Comparison of ENCODE assay signal across 33 mouse cellular contexts in genomic region chr7:123981435-123981834, GRCm38 (mm10). TPM values are rescaled to one million over a fixed set of nuclear protein-coding genes. Genes with fewer than 3 reads are reported as not detected.
A peak's percentile ranks its signal among the peaks of the same experiment; 100 is the strongest.
DNase-seq lines count a peak whose midpoint lies in the region; ATAC-seq and TF ChIP-seq lines count a peak whose summit lies in the region.
"Had no signal": no experiment of that assay in that cellular context is flagged by ENCODE, and none has a peak within 500 bp of the region (broad histone marks: within the 10 kb centered on the region; RNA-seq: fewer than 3 reads in every experiment).

No protein-coding gene starts in this region.

- no peak for ATAC-seq in hindbrain, embryonic 12.5 days (ENCODE audit: low FRiP score)
- no peak for ATAC-seq in neural tube, embryonic 13.5 days (ENCODE audit: low read depth)
- no peak for ATAC-seq in hindbrain, postnatal 0 days
- ATAC-seq in neural tube, embryonic 15.5 days (ENCODE audit: low FRiP score), result no peak
- ATAC-seq: CD4-positive, CD25-positive, alpha-beta regulatory T cell, adult 4 months; intestine, embryonic 15.5 days had no signal

- 31% methylated on average over 7 of the region's 7 CpGs for WGBS in hindbrain, embryonic 12.5 days
- WGBS in hindbrain, embryonic 10.5 days, result 34% methylated on average over 7 of the region's 7 CpGs
- 21% methylated on average over 7 of the region's 7 CpGs for WGBS in neural tube, embryonic 13.5 days
- WGBS in hindbrain, postnatal 0 days, result 11% methylated on average over 7 of the region's 7 CpGs
- WGBS in neural tube, embryonic 15.5 days, result 20% methylated on average over 7 of the region's 7 CpGs

- no peak overlapping the region for H3K4me3 ChIP-seq in hindbrain, embryonic 12.5 days
- H3K4me3 ChIP-seq in hindbrain, embryonic 10.5 days, result no peak overlapping the region
- no peak overlapping the region for H3K4me3 ChIP-seq in neural tube, embryonic 13.5 days
- H3K4me3 ChIP-seq in hindbrain, postnatal 0 days (ENCODE audit: low read length), result peak overlapping the region; percentile 71
- peak overlapping the region; percentile 68 for H3K4me3 ChIP-seq in neural tube, embryonic 15.5 days (replicated peaks)
- no peak overlapping the region for H3K4me3 ChIP-seq in gastrocnemius, adult 2 months
- H3K4me3 ChIP-seq: erythroblast, embryonic 14.5 days had no signal

- no peaks in the 10 kb centered on the region for H3K9me3 ChIP-seq in hindbrain, embryonic 12.5 days (replicated peaks)
- H3K9me3 ChIP-seq in hindbrain, embryonic 10.5 days, result no peaks in the 10 kb centered on the region
- no peaks in the 10 kb centered on the region for H3K9me3 ChIP-seq in neural tube, embryonic 13.5 days
- no peaks in the 10 kb centered on the region for H3K9me3 ChIP-seq in hindbrain, postnatal 0 days (ENCODE audit: low read length)
- H3K9me3 ChIP-seq in neural tube, embryonic 15.5 days (replicated peaks), result no peaks in the 10 kb centered on the region
- H3K9me3 ChIP-seq: intestine, embryonic 15.5 days had no signal

- no peaks in the 10 kb centered on the region for H3K36me3 ChIP-seq in hindbrain, embryonic 12.5 days
- H3K36me3 ChIP-seq in hindbrain, embryonic 10.5 days, result no peaks in the 10 kb centered on the region
- no peaks in the 10 kb centered on the region for H3K36me3 ChIP-seq in neural tube, embryonic 13.5 days
- no peaks in the 10 kb centered on the region for H3K36me3 ChIP-seq in hindbrain, postnatal 0 days (ENCODE audit: insufficient read depth, low read length)
- no peaks in the 10 kb centered on the region for H3K36me3 ChIP-seq in neural tube, embryonic 15.5 days
- H3K36me3 ChIP-seq: heart, embryonic 13.5 days; intestine, embryonic 15.5 days had no signal

- peaks cover 13% of the 10 kb centered on the region for H3K4me1 ChIP-seq in hindbrain, embryonic 12.5 days
- H3K4me1 ChIP-seq in hindbrain, embryonic 10.5 days (replicated peaks), result peaks cover 17% of the 10 kb centered on the region
- peaks cover 17% of the 10 kb centered on the region for H3K4me1 ChIP-seq in neural tube, embryonic 13.5 days (replicated peaks)
- H3K4me1 ChIP-seq in hindbrain, postnatal 0 days (ENCODE audit: insufficient read depth, low read length), result no peaks in the 10 kb centered on the region; the same call in 1 of the 2 replicates
- H3K4me1 ChIP-seq in neural tube, embryonic 15.5 days, result peaks cover 23% of the 10 kb centered on the region
- H3K4me1 ChIP-seq: intestine, embryonic 15.5 days had no signal

- H3K9ac ChIP-seq in hindbrain, embryonic 12.5 days, result no peak overlapping the region
- no peak overlapping the region for H3K9ac ChIP-seq in neural tube, embryonic 13.5 days
- no peak overlapping the region for H3K9ac ChIP-seq in hindbrain, postnatal 0 days (replicated peaks; ENCODE audit: low read length)
- peak overlapping the region; percentile 67; the same call in 1 of the 2 replicates for H3K9ac ChIP-seq in neural tube, embryonic 15.5 days (replicated peaks)
- H3K9ac ChIP-seq: intestine, embryonic 15.5 days; liver, embryonic 14.5 days had no signal

- intact Hi-C loops in gastrocnemius, adult 2 months (cut with DNase I), result no loop called here

- H3K27me3 ChIP-seq in hindbrain, embryonic 12.5 days, result peaks cover 79% of the 10 kb centered on the region
- H3K27me3 ChIP-seq in hindbrain, embryonic 10.5 days (ENCODE audit: insufficient read depth, poor library complexity, severe bottlenecking), result peaks cover 74% of the 10 kb centered on the region
- H3K27me3 ChIP-seq in neural tube, embryonic 13.5 days, result peaks cover 87% of the 10 kb centered on the region
- H3K27me3 ChIP-seq in hindbrain, postnatal 0 days (ENCODE audit: insufficient read depth, low read length), result peaks cover 26% of the 10 kb centered on the region
- peaks cover 70% of the 10 kb centered on the region for H3K27me3 ChIP-seq in neural tube, embryonic 15.5 days (replicated peaks)

- peak; percentile 21; the same call in 1 of the 2 replicates for TF ChIP-seq CTCF in hindbrain, postnatal 0 days (IDR thresholded peaks at IDR 0.05; ENCODE audit: low read depth)
- TF ChIP-seq CTCF in gastrocnemius, adult 2 months (IDR thresholded peaks at IDR 0.05), result no peak

- DNase-seq in hindbrain, embryonic 10.5 days (ENCODE audit: low spot score), result no peak
- DNase-seq in neural tube, embryonic 10.5 days (ENCODE audit: extremely low spot score, low spot score), result no peak
- peak; percentile 39 for DNase-seq in hindbrain, postnatal 0 days (ENCODE audit: low spot score)
- DNase-seq in cerebellum, postnatal 14 days, result no peak
- no peak for DNase-seq in gastrocnemius, adult 2 months
- DNase-seq: adrenal gland, postnatal 25 days; cerebellum, adult 11-12 months; cerebellum, adult 9-11 months; gastrocnemius, postnatal 36 days; heart, adult 18-20 months; heart, postnatal 10 days; kidney, adult 2 months; kidney, postnatal 36 days; liver; lung, adult 2 months; lung, postnatal 10 days; retina, postnatal 1 day; right cerebral cortex, postnatal 14 days had no signal

- H3K27ac ChIP-seq in hindbrain, embryonic 12.5 days, result no peak overlapping the region
- H3K27ac ChIP-seq in hindbrain, embryonic 10.5 days, result no peak overlapping the region
- H3K27ac ChIP-seq in neural tube, embryonic 13.5 days (replicated peaks), result no peak overlapping the region
- no peak overlapping the region for H3K27ac ChIP-seq in hindbrain, postnatal 0 days
- no peak overlapping the region for H3K27ac ChIP-seq in neural tube, embryonic 15.5 days (replicated peaks)
- H3K27ac ChIP-seq in gastrocnemius, adult 2 months, result no peak overlapping the region
- H3K27ac ChIP-seq: heart, embryonic 13.5 days; intestine, embryonic 15.5 days; layer of hippocampus, adult 2 months; liver, embryonic 14.5 days; macrophage had no signal

- H3K4me2 ChIP-seq in hindbrain, embryonic 12.5 days (replicated peaks), result peak overlapping the region; percentile 100
- peak overlapping the region; percentile 92 for H3K4me2 ChIP-seq in neural tube, embryonic 13.5 days
- peak overlapping the region; percentile 87 for H3K4me2 ChIP-seq in hindbrain, postnatal 0 days (ENCODE audit: low read depth, low read length)
- H3K4me2 ChIP-seq in neural tube, embryonic 15.5 days, result peak overlapping the region; percentile 93

RNA-seq across cellular contexts. Expression of gene Hs3st4, which starts 1.2 kb away (rescaled TPM):
- polyA plus RNA-seq in hindbrain, embryonic 12.5 days (2016; fragmentation: Nextera tagmentation; extraction: Ambion mirVana), result 1.8 and 2.5 TPM in 2 replicates
- polyA plus RNA-seq in hindbrain, embryonic 10.5 days (2016; fragmentation: Nextera tagmentation; extraction: Ambion mirVana), result 0.07 and 0.22 TPM in 2 replicates
- polyA plus RNA-seq in neural tube, embryonic 13.5 days (2015; fragmentation: Nextera tagmentation; extraction: Ambion mirVana), result 4.2 and 4.5 TPM in 2 replicates
- total RNA-seq in hindbrain, postnatal 0 days (2014; rRNA removed), result 20.7 and 20.9 TPM in 2 replicates
- 15.1 and 16.0 TPM in 2 replicates for polyA plus RNA-seq in hindbrain, postnatal 0 days (2015; fragmentation: Nextera tagmentation; extraction: Ambion mirVana)
- 13.2 and 14.9 TPM in 2 replicates for polyA plus RNA-seq in neural tube, embryonic 15.5 days (2015; fragmentation: Nextera tagmentation; extraction: Ambion mirVana)
- not detected for total RNA-seq in gastrocnemius, adult 2 months (2021)
- total RNA-seq: adrenal gland, postnatal 25 days; common myeloid progenitor, adult 5-6 weeks; gastrocnemius, adult 18-20 months; gastrocnemius, postnatal 36 days; hematopoietic stem cell, adult 5-6 weeks; megakaryocyte-erythroid progenitor cell, adult 5-6 weeks had no signal
- polyA plus RNA-seq: CD4-positive, CD25-positive, alpha-beta regulatory T cell, adult 4 months; erythroblast, embryonic 14.5 days; kidney, adult 2 months; limb, embryonic 11.5 days; liver, embryonic 14.5 days; lung, adult 2 months; macrophage had no signal

Comparison
In these comparisons a context has a peak if more than half of its experiments do, and no peak if none do; other contexts are left out.
1. H3K4me3 ChIP-seq: peak in hindbrain, postnatal 0 days (single experiment) and neural tube, embryonic 15.5 days (single experiment); none in hindbrain, embryonic 12.5 days (single experiment), hindbrain, embryonic 10.5 days (single experiment), neural tube, embryonic 13.5 days (single experiment) and gastrocnemius, adult 2 months (single experiment).
2. Peak in every context shown above with its lines, with median percentiles within 50 percentile points of each other: H3K4me2 ChIP-seq.